Mouse (Mus musculus) heart, postnatal 10 days (tissue): ENCODE measurements at regions not wholly inside any gene's neighbourhood (a gene's known extent, or its start where the extent isn't known, plus 50 kb on each side); places are given as distances from the start of the nearest gene placed in this dataset.

Experiments
- DNase-seq, 2 experiments: peaks; one replicate each; pipeline ENCODE4 v3.0.0; 2021
- intact Hi-C: fragments of 180-260 bp; cut with DNase I; formaldehyde crosslinking; loops from one replicate; pipeline ENCODE4 v1.15.1; 2025

- DNase-seq: no peak
- intact Hi-C loops: no loop called here
Measured at GRCm38 (mm10) chr12:7910509-7910908, 66.9 kb upstream of the Apob start.

- no peak for DNase-seq
- intact Hi-C loops: no loop called here
Measured at GRCm38 (mm10) chr12:7918385-7918784, 59.1 kb upstream of the Apob start.

GRCm38 (mm10) chr12:7918967-7919708 lies 58.3 kb upstream of the Apob start:
- intact Hi-C loops: no loop called here
- no peak for DNase-seq

GRCm38 (mm10) chr12:7919709-7920324 lies 57.6 kb upstream of the Apob start:
- intact Hi-C loops: no loop called here
- no peak for DNase-seq

- DNase-seq: no peak
- intact Hi-C loops: no loop called here
Measured at GRCm38 (mm10) chr12:7920888-7921287, 56.6 kb upstream of the Apob start.
